Mouse (Mus musculus): ENCODE measurements at regions not wholly inside any gene's neighbourhood (a gene's known extent, or its start where the extent isn't known, plus 50 kb on each side); places are given as distances from the start of the nearest gene placed in this dataset.

DNA sequence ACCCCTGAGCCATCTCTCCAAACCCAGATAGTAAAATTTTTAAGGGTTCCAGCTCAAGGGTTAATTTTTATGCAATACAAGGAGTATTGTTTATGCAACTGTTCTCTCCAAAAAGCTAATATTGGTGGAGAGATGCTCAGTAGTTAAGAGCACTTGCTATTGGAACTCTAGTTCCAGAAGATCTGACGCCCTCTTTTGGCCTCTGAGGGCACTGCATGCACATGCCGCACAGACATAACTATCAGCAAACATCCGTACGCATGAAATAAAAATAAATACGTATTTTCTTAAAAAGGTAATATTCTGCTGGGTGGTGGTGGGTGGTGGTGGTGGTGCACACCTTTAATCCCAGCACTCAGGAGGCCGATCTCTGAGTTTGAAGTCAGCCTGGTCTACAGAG is 112.1 kb upstream of the Tmpo start:
- no peak for ATAC-seq (replicated peaks in 1 of 2; ENCODE audit: insufficient read depth in 1 of 2, low FRiP score in 2 of 2, low TSS enrichment in 1 of 2, low read depth in 1 of 2, poor library complexity in 2 of 2, severe bottlenecking in 2 of 2)

DNA sequence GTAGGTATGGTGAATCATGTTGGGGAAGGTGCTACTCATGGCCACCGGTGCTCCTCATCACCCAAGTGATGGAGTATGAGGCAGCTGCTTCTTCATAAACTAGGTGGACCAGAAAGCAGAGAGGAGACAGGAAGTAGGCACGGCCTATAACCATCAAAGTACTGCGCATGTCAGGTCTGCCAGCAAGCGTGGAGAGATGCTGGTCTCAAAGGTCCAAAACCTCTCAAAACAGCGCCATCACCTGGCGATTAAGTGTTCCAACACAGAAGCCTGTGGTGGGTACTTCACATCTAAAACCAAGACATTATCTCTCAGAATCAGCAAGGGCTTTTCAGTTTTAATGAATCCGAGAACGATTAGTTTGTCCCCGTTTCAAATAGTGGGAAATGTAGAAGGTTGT is 103.1 kb upstream of the Tmpo start:
- ATAC-seq (replicated peaks in 1 of 2; ENCODE audit: insufficient read depth in 1 of 2, low FRiP score in 2 of 2, low TSS enrichment in 1 of 2, low read depth in 1 of 2, poor library complexity in 2 of 2, severe bottlenecking in 2 of 2), result 0 out of 4 replicates have a peak, but pooled peaks have one; percentile 12 to 21

GRCm38 (mm10) chr10:91270955-91271741 is 90.0 kb upstream of the Tmpo start:
- ATAC-seq (replicated peaks in 1 of 2; ENCODE audit: insufficient read depth in 1 of 2, low FRiP score in 2 of 2, low TSS enrichment in 1 of 2, low read depth in 1 of 2, poor library complexity in 2 of 2, severe bottlenecking in 2 of 2), result peak; percentile 67 to 87

- ATAC-seq (replicated peaks in 1 of 2; ENCODE audit: insufficient read depth in 1 of 2, low FRiP score in 2 of 2, low TSS enrichment in 1 of 2, low read depth in 1 of 2, poor library complexity in 2 of 2, severe bottlenecking in 2 of 2), result peak; percentile 91
These were observed 89.3 kb upstream of the Tmpo start for GRCm38 (mm10) chr10:91270268-91270954.

DNA sequence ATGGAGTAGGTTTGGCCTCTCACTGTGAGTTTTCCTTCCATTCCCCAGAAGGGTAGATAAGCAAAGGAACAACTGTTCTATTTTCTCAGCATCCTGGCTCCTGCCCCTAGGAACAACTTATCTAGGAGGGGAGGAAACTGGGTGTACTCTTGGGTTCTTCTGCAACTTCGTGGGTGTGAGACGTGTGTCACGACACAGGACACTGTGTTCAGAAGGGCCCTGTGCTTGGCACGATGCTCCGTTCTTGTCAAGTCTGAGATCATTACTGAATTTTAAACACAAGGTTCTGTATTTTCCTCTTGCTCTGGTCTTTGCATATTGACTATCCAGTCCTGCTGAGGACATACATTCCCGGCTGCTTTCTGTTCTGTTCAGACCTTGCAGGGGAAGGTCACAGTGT is 86.8 kb upstream of the Tmpo start:
- ATAC-seq (replicated peaks in 1 of 2; ENCODE audit: insufficient read depth in 1 of 2, low FRiP score in 2 of 2, low TSS enrichment in 1 of 2, low read depth in 1 of 2, poor library complexity in 2 of 2, severe bottlenecking in 2 of 2), result no peak

DNA sequence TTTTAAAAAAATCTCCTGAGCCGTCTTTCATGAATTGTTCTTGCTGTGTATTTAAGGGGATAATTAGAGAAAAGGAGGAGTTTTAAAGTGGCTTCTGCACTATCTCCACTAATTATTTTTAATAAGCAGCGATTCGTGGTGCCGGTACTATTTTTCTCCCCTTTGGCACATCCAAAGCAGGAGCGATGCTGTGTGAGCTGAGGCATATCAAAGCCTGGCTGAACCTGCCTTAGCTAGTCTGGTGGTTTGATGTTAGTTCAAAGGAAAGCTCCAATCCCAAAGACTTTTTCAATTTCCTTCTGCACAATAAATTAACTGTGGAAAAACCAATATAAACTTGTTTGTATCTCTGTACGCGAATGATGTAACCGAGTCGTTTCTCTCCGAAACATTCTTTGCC is 79.3 kb upstream of the Tmpo start:
- no peak for ATAC-seq (replicated peaks in 1 of 2; ENCODE audit: insufficient read depth in 1 of 2, low FRiP score in 2 of 2, low TSS enrichment in 1 of 2, low read depth in 1 of 2, poor library complexity in 2 of 2, severe bottlenecking in 2 of 2)

DNA sequence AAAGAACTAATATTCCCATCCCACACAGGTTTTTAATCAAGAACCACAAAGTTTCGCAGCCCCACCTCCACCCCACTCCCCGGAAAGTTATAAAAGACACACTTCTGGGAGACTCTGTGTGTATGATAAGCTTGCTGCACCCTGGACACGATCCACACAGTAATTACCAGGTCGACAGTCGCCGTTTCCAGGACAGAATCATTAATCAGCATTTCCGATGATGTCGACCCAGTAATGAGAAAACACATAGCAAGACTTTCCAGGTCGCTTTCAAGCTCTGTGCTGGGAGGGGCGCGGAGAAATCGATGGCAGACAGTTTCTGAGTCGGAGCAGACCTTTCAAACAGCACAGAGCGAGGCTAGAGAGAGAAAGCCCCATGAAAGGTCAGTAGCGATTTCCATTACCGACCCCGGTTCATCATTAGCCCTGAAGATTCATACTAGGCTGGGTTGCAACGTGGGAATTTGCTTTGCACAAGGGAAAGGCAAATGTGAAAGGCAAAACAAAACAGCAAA is 68.6 kb upstream of the Tmpo start:
- no peak for ATAC-seq (replicated peaks in 1 of 2; ENCODE audit: insufficient read depth in 1 of 2, low FRiP score in 2 of 2, low TSS enrichment in 1 of 2, low read depth in 1 of 2, poor library complexity in 2 of 2, severe bottlenecking in 2 of 2)

- no peak for ATAC-seq (replicated peaks in 1 of 2; ENCODE audit: insufficient read depth in 1 of 2, low FRiP score in 2 of 2, low TSS enrichment in 1 of 2, low read depth in 1 of 2, poor library complexity in 2 of 2, severe bottlenecking in 2 of 2)
These were observed 63.2 kb upstream of the Tmpo start for GRCm38 (mm10) chr10:91244297-91244696.

DNA sequence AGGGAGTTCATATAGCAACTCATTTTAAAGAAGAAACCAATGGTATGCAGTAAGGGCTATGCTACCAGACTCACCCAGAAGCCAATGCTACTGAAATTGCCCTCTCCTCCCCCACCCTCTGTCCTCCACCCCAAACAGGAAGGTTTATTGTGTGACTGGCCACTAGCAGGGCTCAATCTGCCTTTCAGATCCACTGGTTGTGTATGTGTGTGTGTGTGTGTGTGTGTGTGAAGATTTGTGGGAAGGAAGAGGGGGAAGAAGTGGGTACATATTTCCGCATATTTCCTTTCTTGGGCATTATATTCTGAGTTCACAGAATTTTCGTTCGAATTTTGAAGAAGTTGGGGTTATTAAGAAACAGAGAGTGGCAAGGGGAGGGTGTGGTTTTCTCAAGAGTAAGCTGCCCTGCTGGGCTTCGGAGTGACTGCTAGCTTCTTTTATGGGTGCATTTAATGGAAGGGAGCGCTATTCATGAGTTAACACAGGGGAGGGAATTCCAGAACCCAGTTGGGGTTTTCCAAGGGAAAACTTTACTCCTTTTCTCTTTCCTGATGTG is 61.5 kb upstream of the Tmpo start:
- peak; percentile 75 to 80; a peak in 3 of 4 replicates for ATAC-seq (replicated peaks in 1 of 2; ENCODE audit: insufficient read depth in 1 of 2, low FRiP score in 2 of 2, low TSS enrichment in 1 of 2, low read depth in 1 of 2, poor library complexity in 2 of 2, severe bottlenecking in 2 of 2)

- ATAC-seq (replicated peaks in 1 of 2; ENCODE audit: insufficient read depth in 1 of 2, low FRiP score in 2 of 2, low TSS enrichment in 1 of 2, low read depth in 1 of 2, poor library complexity in 2 of 2, severe bottlenecking in 2 of 2), result no peak
These were observed 60.5 kb upstream of the Tmpo start for GRCm38 (mm10) chr10:91241611-91242005.

GRCm38 (mm10) chr10:91240856-91241610 is 59.9 kb upstream of the Tmpo start:
- no peak for ATAC-seq (replicated peaks in 1 of 2; ENCODE audit: insufficient read depth in 1 of 2, low FRiP score in 2 of 2, low TSS enrichment in 1 of 2, low read depth in 1 of 2, poor library complexity in 2 of 2, severe bottlenecking in 2 of 2)

- ATAC-seq (replicated peaks in 1 of 2; ENCODE audit: insufficient read depth in 1 of 2, low FRiP score in 2 of 2, low TSS enrichment in 1 of 2, low read depth in 1 of 2, poor library complexity in 2 of 2, severe bottlenecking in 2 of 2), result no peak
These were observed 59.2 kb upstream of the Tmpo start for GRCm38 (mm10) chr10:91240320-91240719.

DNA sequence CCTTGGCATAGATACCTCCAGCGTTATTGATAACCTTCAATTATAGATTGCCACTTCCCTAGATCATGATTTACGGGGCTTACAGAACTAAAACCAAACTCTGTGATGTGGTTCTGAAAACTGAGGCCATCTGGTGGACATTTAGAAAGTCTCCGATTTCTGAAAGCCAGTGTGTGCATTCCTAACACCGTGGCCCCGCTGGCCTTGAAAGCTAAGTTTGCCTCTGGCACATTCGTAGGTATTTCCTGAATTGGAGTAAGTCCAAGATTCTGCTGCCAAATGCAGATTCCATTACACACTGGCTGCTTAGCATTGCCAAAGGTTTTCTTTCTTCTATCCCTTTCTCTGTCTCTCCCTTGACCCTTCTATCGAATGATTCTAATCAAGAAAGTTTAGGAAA is 55.7 kb upstream of the Tmpo start:
- peak; percentile 58 to 87 for ATAC-seq (replicated peaks in 1 of 2; ENCODE audit: insufficient read depth in 1 of 2, low FRiP score in 2 of 2, low TSS enrichment in 1 of 2, low read depth in 1 of 2, poor library complexity in 2 of 2, severe bottlenecking in 2 of 2)

DNA sequence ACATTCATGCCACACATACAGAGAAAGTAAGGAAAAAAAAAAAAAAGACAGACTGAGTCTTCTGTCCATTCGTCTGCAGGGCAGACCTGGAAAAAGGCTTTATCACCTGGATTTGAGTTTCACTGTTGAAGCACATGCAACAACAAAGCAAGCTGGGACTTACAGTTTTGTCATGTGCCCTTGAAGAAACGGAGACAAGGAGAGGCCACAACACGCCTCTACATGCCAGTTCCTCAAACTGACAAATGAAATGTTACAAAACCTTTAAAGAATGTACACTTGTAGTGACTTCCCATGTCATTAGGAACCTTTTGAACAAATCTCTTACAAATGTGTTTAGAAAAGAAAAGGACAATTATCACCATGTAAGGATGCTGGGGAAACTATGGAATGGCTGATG is 53.6 kb upstream of the Tmpo start:
- no peak for ATAC-seq (replicated peaks in 1 of 2; ENCODE audit: insufficient read depth in 1 of 2, low FRiP score in 2 of 2, low TSS enrichment in 1 of 2, low read depth in 1 of 2, poor library complexity in 2 of 2, severe bottlenecking in 2 of 2)
